Mouse (Mus musculus): Measurements from ENCODE around the gene Cdca7l. TPM values are rescaled to one million over a fixed set of nuclear protein-coding genes. Genes with fewer than 3 reads are reported as not detected.
"Not testable (repeated sequence)": the region's sequence is repeated elsewhere in the genome, so short reads cannot be mapped to it uniquely, and the experiment has no call there.

Gene Cdca7l
- 21.9 TPM for polyA plus RNA-seq (2021)

- DNase-seq (ENCODE audit: low read depth, low spot score); ATAC-seq; CTCF ChIA-PET; in situ Hi-C loops (cut with MboI; ENCODE audit: low pct_unique_long_range_greater_than_20kb); H3K27me3 ChIP-seq; POLR2A ChIA-PET: not testable (repeated sequence)
Measured at GRCm38 (mm10) chr12:117803989-117804388, at the start of gene Cdca7l. Cdca7l (plus strand) TSS chr12:117804289.

GRCm38 (mm10) chr12:117756010-117756409, 48.1 kb upstream of the Cdca7l start:
- no peak for TF ChIP-seq CTCF (IDR thresholded peaks at IDR 0.05)
- ATAC-seq (no peak), DNase-seq (ENCODE audit: low read depth, low spot score) (no peak)
- ChIA-PET CTCF (interaction anchor here (1.2 kb wide), 1 partner anchor 13 kb away, joined by 3 read pairs; no protein-coding TSS in a partner anchor), POLR2A (no interaction called here)
- H3K27me3 ChIP-seq, result no peaks in the 10 kb centered on the region
- in situ Hi-C loops (cut with MboI; ENCODE audit: low pct_unique_long_range_greater_than_20kb), result loop anchor here (25.0 kb wide), 1 partner anchor 1119 kb away; no protein-coding TSS in a partner anchor

DNA sequence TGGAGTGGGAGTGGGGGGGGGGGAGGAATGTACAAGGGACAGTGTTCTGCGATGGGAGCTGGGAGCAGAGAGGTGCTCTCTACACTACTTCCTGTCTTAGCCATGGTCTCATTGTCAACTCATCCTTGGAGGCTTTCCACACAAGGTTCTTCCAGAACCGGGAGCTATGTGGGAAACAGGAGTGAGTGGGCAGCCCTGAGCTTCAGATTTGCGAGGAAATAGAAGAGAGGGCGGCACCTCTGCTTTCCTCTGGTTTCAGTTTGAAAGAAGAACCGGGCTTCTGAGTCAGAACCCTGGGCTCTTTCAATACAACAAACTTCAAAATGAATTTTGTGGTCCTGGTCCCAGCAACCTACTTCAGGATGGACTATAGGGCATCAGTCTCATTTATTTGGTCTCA, 43.7 kb upstream of the Cdca7l start:
- POLR2A ChIA-PET, result interaction anchor here (0.7 kb wide), 1 partner anchor 325 kb away, joined by 3 read pairs; no protein-coding TSS in a partner anchor
- in situ Hi-C loops (cut with MboI; ENCODE audit: low pct_unique_long_range_greater_than_20kb), result loop anchor here (5.0 to 25.0 kb wide), 3 partner anchors 168 to 1123 kb away; no protein-coding TSS in a partner anchor

DNA sequence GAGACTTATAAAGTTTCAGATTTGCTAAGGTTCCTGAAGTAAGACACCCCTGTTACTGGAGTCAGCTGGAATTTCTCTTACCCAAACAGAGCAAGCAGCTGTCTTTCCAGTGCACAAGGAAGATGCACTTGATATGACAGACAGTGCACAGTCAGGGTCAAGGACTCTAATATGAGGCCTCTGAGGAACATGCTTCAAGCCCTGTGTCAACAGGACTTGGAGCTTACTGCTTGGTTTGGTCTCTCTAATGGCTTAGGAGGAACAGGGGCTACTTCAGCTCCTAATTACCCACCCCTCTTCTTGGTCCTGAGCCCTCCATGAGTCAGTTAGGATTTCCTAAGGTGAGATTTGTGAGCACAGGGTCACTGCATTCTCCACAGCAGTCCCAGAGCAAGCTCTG, 43.2 kb upstream of the Cdca7l start:
- no peaks in the 10 kb centered on the region for H3K27me3 ChIP-seq
- ChIA-PET POLR2A (interaction anchor here (0.7 kb wide), 1 partner anchor 325 kb away, joined by 3 read pairs; no protein-coding TSS in a partner anchor), CTCF (interaction anchor here (0.7 to 1.6 kb wide), 2 partner anchors 12 to 236 kb away, joined by 3 to 4 read pairs; no protein-coding TSS in a partner anchor)
- no peak for DNase-seq (ENCODE audit: low read depth, low spot score)
- in situ Hi-C loops (cut with MboI; ENCODE audit: low pct_unique_long_range_greater_than_20kb), result loop anchor here (5.0 to 25.0 kb wide), 3 partner anchors 169 to 1124 kb away; no protein-coding TSS in a partner anchor
- ATAC-seq, result no peak
- TF ChIP-seq CTCF (IDR thresholded peaks at IDR 0.05), result no peak

More for the DNA sequence above, 43.7 kb upstream of the Cdca7l start:
- H3K27me3 ChIP-seq, result no peaks in the 10 kb centered on the region
- CTCF ChIA-PET, result interaction anchor here (0.7 to 1.6 kb wide), 2 partner anchors 11 to 235 kb away, joined by 3 to 4 read pairs; no protein-coding TSS in a partner anchor
- TF ChIP-seq CTCF (IDR thresholded peaks at IDR 0.05), result no peak
- DNase-seq (ENCODE audit: low read depth, low spot score) (no peak), ATAC-seq (no peak)

DNA sequence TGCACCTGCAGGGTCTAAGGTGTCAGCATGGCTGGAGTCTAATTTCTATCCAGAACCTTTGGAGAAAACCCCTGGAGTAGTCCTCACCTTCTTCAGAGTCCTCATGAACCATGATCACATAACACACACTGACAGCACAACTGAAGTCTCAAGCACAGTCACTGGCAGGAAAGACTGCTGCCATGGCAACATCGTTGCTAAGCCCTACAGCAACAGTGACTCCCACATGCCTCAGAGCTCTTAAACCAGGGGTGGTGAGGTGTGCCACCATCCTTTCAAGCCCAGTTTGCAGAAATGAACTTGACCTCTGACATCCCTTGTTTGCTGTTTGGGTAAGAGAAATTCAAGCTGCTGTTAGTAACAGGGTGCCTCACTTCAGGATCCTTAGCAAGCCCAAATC, 42.4 kb upstream of the Cdca7l start:
- no peak for TF ChIP-seq CTCF (IDR thresholded peaks at IDR 0.05)
- POLR2A ChIA-PET, result no interaction called here
- in situ Hi-C loops (cut with MboI; ENCODE audit: low pct_unique_long_range_greater_than_20kb), result loop anchor here (5.0 to 25.0 kb wide), 3 partner anchors 169 to 1124 kb away; no protein-coding TSS in a partner anchor
- ATAC-seq (no peak), DNase-seq (ENCODE audit: low read depth, low spot score) (no peak)
- CTCF ChIA-PET, result no interaction called here
- H3K27me3 ChIP-seq, result no peaks in the 10 kb centered on the region

DNA sequence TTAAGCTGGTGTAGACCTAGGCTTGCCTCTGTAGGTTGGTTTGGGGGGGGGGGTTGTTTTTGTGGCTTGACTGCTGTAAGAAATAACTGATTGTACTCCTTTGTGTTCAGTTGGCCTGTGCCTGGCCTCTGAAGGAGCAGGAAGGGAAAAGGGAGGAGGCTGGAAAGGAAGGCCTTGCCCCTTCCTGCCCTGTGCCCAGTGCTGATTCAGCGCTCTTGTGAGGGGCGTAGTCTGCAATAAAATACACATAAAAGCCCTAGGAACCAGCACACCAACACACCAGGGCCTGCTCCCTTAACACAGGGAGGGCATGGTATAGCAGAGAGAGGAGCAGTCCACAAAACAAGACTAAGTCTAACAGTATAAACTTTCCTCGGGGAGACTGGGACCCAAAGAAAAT, 40.8 kb upstream of the Cdca7l start:
- ChIA-PET CTCF (no interaction called here), POLR2A (no interaction called here)
- no peak for TF ChIP-seq CTCF (IDR thresholded peaks at IDR 0.05)
- in situ Hi-C loops (cut with MboI; ENCODE audit: low pct_unique_long_range_greater_than_20kb), result loop anchor here (5.0 to 25.0 kb wide), 3 partner anchors 171 to 1126 kb away; no protein-coding TSS in a partner anchor
- DNase-seq (ENCODE audit: low read depth, low spot score) (no peak), ATAC-seq (no peak)
- H3K27me3 ChIP-seq, result no peaks in the 10 kb centered on the region

DNA sequence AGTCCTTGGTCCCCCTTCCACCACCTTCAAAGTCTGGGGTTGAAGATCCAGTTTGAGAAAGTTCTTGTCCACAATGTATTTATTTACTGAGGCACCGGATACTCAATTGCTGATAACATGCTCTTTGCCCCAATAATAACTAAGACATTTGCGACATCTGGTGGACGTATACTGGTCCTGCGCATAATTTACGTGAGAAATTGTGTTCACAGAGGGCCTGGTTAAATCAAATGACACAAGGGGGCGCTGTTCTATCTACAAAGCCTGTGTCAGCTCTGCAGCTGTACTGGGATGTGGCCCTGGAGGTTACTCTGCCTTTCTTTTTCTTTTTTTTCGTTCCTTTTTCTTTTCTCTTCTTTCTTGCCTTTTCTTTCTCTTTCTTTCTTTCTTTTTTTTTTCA, 39.2 kb upstream of the Cdca7l start:
- peak; percentile 96 for TF ChIP-seq CTCF (IDR thresholded peaks at IDR 0.05)
- ChIA-PET CTCF (interaction anchor here (0.6 to 2.1 kb wide), 22 partner anchors 9 to 383 kb away, joined by 3 to 14 read pairs (median 4); no protein-coding TSS in a partner anchor), POLR2A (no interaction called here)
- H3K27me3 ChIP-seq, result no peaks in the 10 kb centered on the region
- ATAC-seq, result peak; percentile 81
- peak; percentile 55 for DNase-seq (ENCODE audit: low read depth, low spot score)
- in situ Hi-C loops (cut with MboI; ENCODE audit: low pct_unique_long_range_greater_than_20kb), result loop anchor here (5.0 to 25.0 kb wide), 3 partner anchors 173 to 1128 kb away; no protein-coding TSS in a partner anchor

- in situ Hi-C loops (cut with MboI; ENCODE audit: low pct_unique_long_range_greater_than_20kb), result loop anchor here (25.0 kb wide), 1 partner anchor 1132 kb away; no protein-coding TSS in a partner anchor
Measured at GRCm38 (mm10) chr12:117769113-117769512, 35.0 kb upstream of the Cdca7l start.

GRCm38 (mm10) chr12:117770211-117770610, 33.9 kb upstream of the Cdca7l start:
- no peak for TF ChIP-seq CTCF (IDR thresholded peaks at IDR 0.05)
- DNase-seq (ENCODE audit: low read depth, low spot score) (no peak), ATAC-seq (no peak)
- ChIA-PET POLR2A (no interaction called here), CTCF (interaction anchor here (1.1 to 1.6 kb wide), 4 partner anchors 14 to 385 kb away, joined by 3 to 5 read pairs (median 3); no protein-coding TSS in a partner anchor)
- in situ Hi-C loops (cut with MboI; ENCODE audit: low pct_unique_long_range_greater_than_20kb), result loop anchor here (5.0 to 25.0 kb wide), 2 partner anchors 82 to 1133 kb away; no protein-coding TSS in a partner anchor
- peaks cover 9% of the 10 kb centered on the region for H3K27me3 ChIP-seq

More at GRCm38 (mm10) chr12:117769113-117769512, 35.0 kb upstream of the Cdca7l start:
- peaks cover 9% of the 10 kb centered on the region for H3K27me3 ChIP-seq
- peak; percentile 79 for TF ChIP-seq CTCF (IDR thresholded peaks at IDR 0.05)
- DNase-seq (ENCODE audit: low read depth, low spot score) (no peak), ATAC-seq (no peak)
- CTCF ChIA-PET, result interaction anchor here (0.8 to 1.6 kb wide), 5 partner anchors 12 to 384 kb away, joined by 3 read pairs; no protein-coding TSS in a partner anchor
- POLR2A ChIA-PET, result no interaction called here

DNA sequence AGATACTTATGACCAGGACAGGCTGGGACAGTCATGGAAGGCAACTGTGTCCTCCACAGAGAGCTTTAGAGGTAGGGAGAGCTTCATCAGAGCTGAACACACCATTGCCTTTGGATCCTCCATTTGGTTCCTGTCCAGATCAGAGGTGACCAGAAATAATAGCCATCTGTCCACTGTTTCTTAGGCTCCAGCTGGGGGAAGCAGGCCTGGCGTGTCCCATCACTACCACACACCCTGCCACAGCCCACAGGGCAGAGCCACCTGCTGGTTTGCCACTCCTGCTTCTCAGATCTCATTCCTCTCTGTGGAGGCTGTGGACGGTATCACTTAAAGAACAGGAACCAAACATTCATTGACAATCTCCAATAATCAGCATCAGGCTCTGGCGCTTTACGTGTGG, 32.9 kb upstream of the Cdca7l start:
- DNase-seq (ENCODE audit: low read depth, low spot score) (no peak), ATAC-seq (no peak)
- ChIA-PET POLR2A (no interaction called here), CTCF (no interaction called here)
- peaks cover 9% of the 10 kb centered on the region for H3K27me3 ChIP-seq
- no peak for TF ChIP-seq CTCF (IDR thresholded peaks at IDR 0.05)
- in situ Hi-C loops (cut with MboI; ENCODE audit: low pct_unique_long_range_greater_than_20kb), result loop anchor here (5.0 to 25.0 kb wide), 2 partner anchors 81 to 1134 kb away; no protein-coding TSS in a partner anchor

- in situ Hi-C loops (cut with MboI; ENCODE audit: low pct_unique_long_range_greater_than_20kb), result loop anchor here (5.0 to 25.0 kb wide), 2 partner anchors 80 to 1135 kb away; no protein-coding TSS in a partner anchor
- POLR2A ChIA-PET, result no interaction called here
- no peak for ATAC-seq
- CTCF ChIA-PET, result interaction anchor here (0.9 to 2.1 kb wide), 7 partner anchors 10 to 387 kb away, joined by 3 to 10 read pairs (median 4); no protein-coding TSS in a partner anchor
- DNase-seq (ENCODE audit: low read depth, low spot score), result no peak
- TF ChIP-seq CTCF (IDR thresholded peaks at IDR 0.05), result peak; percentile 75
- H3K27me3 ChIP-seq, result peaks cover 9% of the 10 kb centered on the region
Measured at GRCm38 (mm10) chr12:117772638-117773037, 31.5 kb upstream of the Cdca7l start.

Data from Patski (cell line).